Mouse (Mus musculus): ENCODE data around the gene Ttl.

Ttl gene

DNA sequence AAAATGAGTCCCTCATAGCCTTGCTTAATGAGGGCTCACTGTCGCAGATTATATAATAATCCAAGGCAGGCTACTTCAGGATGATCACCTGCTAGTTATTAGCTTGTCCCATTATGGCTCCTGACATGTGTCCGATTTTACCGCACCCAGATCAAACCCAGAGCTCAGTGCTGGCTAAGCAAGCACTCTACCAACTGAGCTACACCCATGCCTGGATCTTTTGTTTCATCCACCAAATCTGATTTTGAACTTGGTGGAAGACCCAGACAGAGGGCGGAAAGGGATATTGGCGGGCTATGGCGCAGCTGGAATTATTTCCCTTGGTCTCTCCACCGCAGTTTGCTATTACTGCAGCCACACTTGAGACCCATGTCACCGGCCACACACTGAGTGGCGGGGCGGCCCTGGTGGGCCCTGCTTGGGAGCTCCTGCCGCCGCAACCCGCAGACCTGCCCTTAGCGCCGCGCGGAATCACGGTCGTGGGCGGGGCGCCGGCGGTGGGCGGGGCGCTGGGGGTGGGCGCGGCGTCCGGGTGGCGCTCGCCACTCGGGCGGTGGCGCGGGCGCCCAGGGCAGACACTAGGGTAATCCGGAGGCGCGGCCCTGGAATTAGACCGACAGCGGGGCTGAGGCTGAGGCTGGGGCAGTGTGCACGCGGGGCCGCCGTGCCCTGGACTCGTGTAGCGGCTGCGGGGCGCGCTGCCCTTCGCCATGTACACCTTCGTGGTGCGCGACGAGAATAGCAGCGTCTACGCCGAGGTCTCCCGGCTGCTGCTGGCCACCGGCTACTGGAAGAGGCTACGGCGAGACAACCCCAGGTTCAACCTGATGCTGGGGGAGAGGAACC is at the start of gene Ttl:
Gene Ttl (plus strand): TSS at position 506 of the 846 bp plus-strand sequence.
- DNase-seq = peak; percentile 79 to 85

DNA sequence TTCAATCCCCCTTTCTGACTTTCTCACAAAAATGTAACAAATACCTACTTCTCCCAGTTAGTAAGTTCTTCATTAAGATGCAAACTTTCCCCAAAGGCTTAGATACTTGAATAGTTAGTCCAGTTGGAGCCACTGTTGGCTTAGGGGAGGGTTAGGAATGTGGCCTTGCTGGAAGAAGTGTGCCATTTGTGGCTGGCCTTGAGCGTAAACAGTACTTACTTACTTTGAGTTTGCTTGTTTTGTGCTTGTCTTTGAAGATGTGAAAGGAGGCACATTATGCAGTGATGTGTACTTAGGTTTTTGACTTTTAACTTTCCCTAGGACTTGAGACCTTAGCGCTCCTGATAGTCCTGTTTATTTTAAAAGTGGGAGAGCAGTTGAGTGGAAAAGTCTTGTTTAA is 45.6 kb upstream of the Ttl start:
- no peak for DNase-seq

DNA sequence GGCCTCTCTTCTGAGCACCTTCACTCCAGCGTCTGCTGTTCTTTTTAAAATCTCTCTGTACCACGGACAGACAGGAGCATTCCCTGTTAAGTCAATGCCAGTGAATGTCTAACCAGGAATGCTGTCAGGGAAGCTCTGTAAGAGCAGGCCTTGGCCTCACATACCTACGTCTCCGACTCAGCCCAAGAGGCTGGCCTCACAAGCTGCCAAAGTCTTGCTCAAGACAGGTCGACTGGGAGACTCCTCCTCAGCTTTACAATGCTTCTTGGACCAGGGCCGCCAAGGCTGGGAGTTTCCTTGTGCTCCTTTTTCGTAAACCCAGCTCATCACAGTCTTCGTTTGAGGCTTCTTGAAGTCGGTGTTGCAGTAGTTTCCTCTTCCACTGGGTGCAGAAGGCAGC is 40.9 kb upstream of the Ttl start:
- DNase-seq = no peak

DNA sequence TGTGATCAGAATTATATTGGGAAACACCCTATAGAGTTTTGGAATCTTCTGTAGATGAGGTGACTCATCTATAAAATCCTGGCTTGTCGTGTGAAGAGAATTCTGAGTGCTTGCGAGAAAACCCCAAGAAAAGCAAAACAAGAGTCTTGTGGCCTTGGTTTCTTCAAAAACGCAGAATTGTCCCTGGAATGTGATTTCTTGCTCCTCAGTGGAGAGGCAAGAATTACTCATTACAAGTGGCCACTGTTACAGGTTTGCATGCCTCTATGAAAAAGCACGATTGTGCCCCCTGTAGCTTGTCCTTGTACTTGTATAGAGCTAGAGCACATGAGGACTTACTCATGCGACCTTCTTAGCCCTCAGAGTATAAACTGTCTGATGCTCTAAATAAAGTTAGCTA is 30.4 kb upstream of the Ttl start:
- no peak for DNase-seq

DNA sequence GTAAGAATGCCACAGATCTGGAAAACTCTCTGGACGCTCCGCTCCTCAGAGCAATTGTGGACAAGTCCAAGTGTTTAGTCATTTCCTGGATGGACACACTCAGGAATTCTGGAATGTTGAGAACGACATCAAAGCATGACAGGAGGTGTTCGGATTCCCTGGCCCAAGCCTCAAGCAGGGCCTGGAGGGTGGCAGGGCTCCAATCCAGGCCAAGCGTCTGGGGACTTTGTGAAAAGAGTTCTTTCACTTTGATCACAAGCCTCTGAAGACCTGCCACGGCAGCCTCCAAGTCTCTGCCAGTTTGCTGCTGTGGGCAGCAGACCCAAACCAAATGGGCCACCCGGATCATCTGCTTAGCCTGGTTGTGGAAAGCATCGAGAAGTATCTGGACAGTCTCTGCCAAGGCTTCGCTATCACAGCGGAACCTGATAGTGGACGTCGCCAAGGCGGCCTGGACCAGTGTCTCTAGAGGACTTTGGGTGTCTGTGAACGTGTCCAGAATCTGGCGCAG is 27.3 kb upstream of the Ttl start:
- no peak for DNase-seq

DNA sequence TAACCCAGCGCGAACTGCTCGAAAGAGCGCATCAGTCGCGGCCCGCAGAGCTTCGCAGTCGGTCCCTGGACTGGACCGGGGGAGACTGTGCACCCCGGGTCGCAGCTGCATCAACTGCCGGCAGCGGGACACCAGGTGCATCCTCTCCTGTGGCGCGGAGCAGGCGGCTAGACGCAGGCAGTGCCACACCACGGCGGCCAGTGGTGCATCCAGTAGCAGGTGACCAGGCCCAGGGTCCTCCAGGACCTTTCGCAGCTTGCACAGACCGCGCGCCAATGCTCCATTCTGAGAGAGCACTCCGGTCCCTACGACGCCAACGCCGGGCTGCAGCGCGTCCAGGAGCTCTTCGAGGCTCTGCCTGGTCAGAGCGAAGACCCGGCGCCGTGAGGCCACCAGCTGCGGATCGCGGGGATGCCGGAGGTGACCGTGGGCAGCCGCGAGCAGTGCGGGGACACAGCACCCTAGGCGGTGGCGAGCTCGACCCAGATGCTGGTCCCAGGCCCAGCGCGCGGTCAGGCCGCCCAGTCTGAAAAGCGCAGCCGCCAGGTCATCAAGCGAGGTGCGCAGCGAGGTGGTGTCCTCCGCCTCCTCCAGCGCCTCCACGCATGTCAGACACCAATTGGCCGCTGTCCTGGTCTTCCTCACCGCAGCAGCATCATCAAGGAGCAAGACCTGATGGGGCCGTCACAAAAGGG is 26.7 kb upstream of the Ttl start:
- DNase-seq = peak; percentile 46 to 51

DNA sequence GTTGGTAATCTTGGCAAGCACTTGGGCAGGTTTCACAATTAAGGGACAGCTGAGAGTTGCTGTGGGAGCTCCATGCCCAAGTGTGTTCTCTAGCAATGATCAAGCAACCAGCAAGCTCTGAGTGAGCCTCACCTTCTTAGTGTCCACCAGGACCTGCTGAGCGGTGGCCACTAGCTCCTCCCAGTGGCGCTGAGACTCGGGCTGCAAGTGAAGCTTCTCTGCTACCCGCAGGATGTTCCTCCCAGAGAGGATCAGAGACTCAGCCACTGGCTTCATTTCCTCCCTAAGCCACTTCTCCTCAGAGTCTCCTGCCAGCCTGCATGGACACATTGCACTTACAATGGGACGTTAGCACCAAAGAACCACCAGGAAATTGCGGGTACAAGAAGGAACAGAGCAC is 25.2 kb upstream of the Ttl start:
- DNase-seq = peak in 1 of 2 experiments; percentile 16

DNA sequence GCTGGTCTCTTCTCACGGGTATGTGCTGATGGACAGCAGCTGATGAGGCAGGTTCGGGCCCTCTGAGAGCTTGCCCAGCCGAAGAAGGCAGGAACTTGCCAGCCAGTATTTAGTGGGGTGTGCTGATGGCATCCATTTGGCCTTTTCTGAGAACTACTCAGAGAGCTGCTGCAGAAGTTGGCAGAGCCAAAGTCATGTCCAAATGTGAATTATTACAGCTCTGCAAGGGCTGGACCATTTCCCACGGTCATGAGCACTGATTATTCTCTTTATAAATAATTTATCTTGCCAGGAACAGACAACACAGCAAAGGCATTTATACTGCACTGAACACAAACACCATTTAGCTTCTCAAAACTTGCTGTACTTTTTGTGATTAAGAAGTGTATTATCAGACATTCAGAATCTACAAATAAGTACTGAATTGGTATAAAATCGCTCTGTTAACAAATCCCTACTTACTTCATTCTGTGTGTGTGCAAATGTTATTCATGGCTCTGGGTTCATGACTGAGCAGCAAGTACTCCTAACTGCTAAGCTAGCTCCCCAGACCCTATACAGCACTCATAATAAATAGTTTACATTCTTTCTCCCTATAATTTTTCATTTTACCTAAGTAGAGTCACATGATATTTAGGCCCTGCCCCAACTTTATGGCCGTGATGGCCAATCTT is 19.4 kb upstream of the Ttl start:
- no peak for DNase-seq

DNA sequence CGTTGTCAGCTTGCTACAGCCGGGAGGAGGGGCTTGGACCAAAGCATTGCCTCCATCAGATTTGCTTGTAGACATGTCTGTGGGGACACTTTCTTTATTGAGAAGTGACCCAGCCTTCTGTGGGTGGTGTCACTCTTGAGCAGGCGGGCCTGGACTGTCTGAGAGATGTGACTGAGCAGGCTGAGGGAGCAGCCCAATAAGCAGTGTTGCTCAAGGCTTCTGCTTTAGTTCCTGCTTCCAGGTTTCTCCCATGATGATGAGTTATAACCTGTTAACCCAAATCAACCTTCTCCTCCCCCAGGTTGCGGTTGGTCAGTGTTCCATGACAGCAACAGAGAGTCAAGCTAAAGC is 18.9 kb upstream of the Ttl start:
- DNase-seq = no peak

DNA sequence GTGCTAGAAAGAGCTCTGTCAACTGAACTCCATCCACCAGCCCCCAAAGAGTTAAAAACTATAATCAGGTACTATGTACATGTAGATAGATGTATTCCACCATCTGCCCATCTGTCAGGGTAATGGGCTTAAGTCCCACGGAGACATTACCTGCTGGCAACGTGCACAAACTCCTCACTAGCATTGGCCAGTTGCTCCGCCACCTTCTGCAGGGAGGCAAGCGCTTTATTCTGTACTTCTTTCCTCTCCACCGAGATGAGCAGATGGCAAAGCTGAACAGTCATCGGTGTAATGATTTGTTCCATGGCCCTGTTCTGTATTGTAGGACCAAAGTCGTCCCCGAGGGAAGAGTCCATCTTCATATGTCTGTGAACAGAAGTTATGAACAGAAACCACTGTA is 17.9 kb upstream of the Ttl start, which contains the start of gene Vinac1:
Gene Vinac1 (minus strand): TSS at position 362 of the 400 bp plus-strand sequence.
- DNase-seq = no peak

DNA sequence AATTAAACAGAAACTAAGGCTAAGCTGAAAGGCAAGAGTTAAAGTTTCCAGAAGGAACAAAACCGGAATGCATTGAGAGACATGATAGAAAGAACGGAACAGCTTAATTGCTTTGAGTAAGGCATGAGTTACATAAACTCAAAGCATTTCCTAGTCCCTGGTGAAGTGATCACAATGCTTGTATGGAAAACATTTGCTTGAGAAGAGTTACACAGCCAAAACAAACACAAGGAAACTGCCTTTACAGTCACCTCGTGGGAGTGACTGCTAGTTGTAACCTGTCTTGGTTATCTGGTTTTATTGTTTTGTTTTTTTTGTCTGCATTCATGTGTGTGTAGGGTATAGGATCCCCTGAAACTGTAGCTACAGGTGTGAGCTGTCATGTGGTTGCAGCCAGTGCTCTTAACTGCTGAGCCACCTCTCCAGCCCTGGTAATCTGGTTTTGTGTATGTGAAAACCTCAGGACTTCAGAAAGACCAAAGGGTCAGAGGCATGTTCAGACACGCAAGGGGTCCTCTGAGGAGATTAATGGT is 13.2 kb upstream of the Ttl start:
- no peak for DNase-seq

DNA sequence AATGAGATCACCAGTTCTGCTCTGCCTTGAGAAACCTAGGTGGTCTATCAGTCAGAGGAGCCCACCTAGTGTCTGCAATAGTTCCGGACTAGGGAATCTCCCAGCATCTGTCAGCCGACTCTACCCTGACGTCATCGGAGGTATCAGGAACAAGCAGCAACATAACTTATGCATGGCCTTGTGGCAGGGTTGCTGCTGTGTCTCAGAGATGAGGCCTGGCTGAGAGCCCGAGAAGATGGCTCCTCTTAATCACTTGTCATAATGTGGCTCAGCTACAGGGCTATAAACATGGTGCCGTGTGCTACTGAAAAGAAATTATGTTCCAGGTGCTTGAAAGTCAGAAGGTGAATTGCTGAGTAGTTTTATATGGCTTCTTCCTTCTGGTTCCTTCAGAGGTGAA is 10.0 kb upstream of the Ttl start:
- DNase-seq = no peak

DNA sequence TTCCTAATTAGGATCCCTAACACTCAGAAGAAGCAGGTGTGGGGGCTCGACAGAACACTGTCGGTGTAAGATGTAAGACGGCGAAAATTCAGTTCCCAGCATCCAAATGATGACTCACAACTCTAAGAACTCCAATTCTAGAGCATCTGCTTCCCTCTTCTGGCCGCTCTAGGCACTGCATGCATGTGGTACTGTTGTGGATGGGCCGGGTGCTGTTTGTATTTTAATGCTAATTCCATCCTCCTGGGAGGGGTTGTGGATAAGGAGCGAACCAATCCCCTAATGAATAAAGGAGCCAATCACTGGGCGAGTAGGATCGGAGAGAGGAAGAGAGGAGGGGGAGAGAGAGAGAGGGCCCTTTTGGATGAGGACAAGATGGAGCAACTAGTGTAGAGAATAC is 9.1 kb upstream of the Ttl start:
- peak; percentile 16 to 25 for DNase-seq

DNA sequence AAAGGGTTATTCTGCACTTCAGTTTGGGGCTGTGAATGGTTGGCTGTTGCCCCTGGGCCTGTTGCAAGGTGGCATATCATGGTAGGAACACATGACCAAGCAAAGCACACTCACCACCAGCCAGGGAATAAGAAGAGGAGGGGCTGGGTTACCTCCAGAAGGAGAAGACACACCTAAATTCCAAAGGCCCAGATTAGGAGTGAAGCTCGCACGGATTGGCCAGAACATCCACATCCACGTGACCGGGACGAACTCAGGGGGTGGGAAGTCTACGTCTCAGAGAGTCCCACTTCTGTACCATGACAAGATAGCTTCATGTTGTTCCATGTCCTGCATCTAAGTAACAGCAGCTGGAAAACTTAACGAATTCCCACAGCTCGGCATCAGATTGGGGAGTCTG is 8.5 kb upstream of the Ttl start:
- DNase-seq = no peak

DNA sequence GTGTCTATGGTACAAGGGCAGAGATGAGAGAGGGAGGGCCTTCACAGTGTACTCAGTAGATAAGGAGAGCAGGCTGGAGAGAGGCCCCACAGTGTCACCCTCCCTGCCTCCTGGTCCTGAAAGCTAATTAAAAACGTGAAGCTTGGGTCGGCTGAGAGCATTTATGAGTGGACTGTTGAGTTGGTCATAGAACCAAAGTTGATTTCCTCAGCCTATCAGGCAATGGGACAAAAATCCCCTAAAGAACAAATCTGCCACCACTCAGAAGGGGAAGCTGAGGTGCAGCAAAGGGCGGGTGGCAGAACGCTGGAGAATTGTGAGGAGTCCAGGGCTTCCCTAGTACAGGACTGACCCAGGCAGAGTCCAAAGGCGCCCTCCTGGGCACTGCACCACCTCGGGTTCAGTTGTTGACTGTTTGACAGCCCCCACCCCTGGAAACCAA is 7.8 kb upstream of the Ttl start:
- no peak for DNase-seq

DNA sequence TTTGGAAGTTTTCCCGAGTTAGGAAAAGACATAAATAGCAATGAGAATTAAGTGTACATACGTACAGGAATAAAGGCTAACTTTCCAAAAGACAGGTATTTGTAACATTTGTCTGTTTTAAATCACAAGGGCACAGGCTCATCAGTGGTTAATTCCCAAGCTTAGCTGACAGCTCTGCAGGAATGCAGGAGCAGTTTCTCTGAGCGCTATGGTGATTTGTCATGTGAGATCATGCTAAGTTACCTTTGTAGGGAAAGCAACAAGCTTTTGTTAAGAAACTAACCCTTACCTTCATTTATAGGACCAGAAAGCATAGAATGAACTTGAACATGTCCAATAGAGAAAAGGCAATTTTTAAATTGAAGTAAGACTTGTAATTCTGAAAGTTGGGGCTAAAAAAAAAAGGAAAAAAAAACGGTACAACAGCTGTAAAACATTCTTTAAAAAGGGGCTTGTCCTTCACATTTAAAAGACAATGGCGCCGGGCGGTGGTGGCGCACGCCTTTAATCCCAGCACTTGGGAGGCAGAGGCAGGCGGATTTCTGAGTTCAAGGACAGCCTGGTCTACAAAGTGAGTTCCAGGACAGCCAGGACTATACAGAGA is 4.2 kb upstream of the Ttl start:
- DNase-seq = no peak

DNA sequence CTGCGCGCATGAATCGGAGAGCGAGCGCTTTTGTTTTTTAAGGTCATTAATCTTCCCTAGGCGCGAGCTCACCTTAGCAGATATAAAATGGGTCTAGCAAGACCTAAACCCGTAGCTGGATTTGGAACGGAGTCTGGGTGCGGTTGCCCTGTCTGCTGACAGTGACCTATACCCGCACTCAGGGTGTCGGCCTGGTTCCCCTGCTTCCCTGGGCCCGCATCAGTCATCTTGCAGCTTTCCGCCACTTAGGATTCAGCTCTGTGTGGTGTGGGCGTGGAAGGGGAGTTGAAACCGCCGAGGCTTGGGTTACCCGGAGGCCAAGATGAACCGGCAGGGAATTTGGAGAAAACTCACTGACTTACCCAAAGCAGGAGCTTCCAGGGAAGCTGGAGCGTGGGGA is 584 bp downstream of the Ttl start:
- DNase-seq = peak; percentile 50 to 55

DNA sequence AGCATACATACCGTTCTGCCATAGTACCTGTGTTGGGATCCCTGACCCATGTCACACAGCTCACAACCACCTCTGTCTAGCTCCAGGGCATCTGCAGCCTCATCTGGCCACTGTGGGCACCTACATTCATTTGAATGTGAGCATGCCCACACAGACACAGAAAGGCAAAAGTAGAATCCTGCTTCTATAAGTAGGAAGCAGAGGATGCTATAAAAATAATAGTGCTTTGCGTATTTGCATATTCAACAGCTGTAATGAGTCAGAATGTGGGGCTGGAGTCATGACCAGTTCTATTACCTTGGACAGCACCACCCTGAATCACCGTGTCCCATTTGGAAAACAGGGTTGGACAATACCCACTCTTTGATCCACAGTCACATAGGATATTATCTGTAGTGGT is 4.6 kb downstream of the Ttl start:
- DNase-seq = no peak

DNA sequence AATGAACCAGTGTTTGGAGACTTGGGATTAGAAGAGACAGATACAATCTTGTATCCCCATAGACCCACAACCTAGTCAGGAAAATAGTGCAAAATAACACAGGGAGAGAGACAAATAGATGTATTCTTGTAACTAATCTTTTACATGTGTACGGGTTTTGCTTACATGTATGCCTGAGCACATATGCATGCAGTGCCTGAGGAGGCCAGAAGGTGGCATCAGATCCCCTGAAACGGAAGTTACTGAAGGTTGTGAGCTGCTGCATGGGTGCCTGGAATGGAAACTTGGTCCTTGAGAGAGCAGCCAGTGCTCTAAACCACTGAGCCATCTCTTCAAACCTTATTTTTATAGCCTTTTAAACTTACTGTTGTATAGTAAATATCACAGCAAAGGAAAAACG is 12.6 kb downstream of the Ttl start:
- DNase-seq = no peak

DNA sequence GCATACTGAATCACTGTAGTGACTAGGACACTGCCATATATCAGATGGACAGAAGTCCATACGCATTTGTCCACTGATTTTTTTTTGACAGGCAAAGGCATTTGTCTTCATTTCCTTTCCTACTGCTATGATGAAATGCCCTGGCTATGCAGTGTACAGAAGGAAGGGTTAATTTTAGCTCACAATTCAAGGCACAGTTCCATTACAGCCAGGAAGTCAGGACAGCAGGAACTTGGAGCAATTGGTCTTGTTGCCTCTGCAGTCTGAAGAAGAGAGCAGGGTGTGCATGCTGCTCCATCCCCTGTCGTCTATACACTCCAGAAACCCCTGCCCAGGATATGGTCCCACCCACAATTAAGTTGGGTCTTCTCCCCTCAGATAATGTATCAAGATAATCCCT is 13.5 kb downstream of the Ttl start:
- no peak for DNase-seq

DNA sequence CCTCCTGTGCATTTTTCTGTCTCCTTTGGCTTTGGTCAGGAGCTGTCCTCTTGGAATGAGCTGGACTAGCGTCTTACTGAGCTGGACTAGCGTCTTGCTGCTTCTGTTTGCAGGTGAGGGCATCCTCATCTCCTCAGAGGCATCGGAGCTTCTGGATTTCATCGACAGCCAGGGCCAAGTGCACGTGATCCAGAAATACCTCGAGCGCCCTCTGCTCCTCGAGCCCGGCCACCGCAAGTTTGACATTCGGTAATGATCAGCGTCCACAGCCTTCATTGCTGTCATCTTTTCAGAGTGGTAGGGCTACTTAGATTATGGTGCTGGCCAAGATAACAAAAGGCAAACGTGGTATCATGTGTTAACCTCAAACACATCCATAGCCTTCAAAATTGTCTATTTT is 15.4 kb downstream of the Ttl start:
- DNase-seq = no peak

DNA sequence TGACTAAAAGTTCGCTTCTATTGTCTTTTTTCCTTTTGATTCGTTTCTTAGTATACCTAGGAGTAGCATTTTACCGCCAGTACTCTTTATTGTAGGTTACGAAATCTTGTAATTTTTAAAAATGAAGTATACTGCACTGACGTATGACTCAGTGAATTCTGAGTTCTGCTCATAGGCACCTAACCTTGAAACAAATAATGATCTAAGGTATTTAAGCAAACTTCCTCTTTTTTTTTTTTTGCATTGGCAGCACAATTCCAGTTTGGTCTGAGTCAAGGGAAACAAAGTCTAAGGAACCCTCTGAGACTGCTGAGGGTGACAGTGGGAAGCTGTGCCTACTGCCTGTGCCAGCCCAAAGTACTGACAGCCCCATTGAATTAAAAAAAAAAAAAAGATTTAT is 17.8 kb downstream of the Ttl start:
- no peak for DNase-seq

DNA sequence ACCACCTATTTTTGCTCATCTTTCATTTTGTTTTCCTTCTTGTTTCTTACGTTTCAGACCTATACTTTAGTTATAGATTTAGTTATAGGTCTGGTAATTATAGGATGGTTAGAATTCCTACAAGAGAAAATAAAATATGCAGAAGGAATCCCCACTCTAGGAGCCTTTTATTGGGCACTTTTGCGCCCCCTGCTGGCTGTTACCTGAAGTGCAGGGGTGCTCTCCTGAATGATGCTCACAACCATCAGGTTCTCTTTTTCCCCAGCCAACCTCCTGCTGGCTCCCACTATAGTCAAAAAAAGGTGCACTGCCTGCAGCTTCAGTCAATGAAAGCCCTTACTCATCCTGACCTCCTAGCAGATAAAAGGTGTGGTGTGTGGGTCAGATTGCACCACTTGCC is 19.2 kb downstream of the Ttl start:
- DNase-seq = peak; percentile 38 to 45
